22 mouse cellular contexts compared by ENCODE assay signal in genomic region chr7:39896918-39897317, GRCm38 (mm10).
DNase-seq lines count a peak whose midpoint lies in the region; ATAC-seq and TF ChIP-seq lines count a peak whose summit lies in the region.
"Had no signal": no experiment of that assay in that cellular context is flagged by ENCODE, and none has a peak within 500 bp of the region (broad histone marks: within the 10 kb centered on the region; RNA-seq: fewer than 3 reads in every experiment).

No protein-coding gene starts in this region.

- no peak overlapping the region for H3K4me3 ChIP-seq in left cerebral cortex, adult 2 months
- H3K4me3 ChIP-seq in midbrain, embryonic 16.5 days (ENCODE audit: low read depth, low read length), result no peak overlapping the region
- H3K4me3 ChIP-seq: embryonic facial prominence, embryonic 10.5 days; forebrain, embryonic 13.5 days; heart, embryonic 15.5 days; hindbrain, embryonic 13.5 days had no signal

- H3K9me3 ChIP-seq in midbrain, embryonic 16.5 days (replicated peaks; ENCODE audit: control insufficient read depth, low read length, poor library complexity, severe bottlenecking), result no peaks in the 10 kb centered on the region
- H3K9me3 ChIP-seq: embryonic facial prominence, embryonic 10.5 days; forebrain, embryonic 13.5 days; heart, embryonic 15.5 days; hindbrain, embryonic 13.5 days had no signal

- H3K4me1 ChIP-seq in midbrain, embryonic 16.5 days (ENCODE audit: control insufficient read depth, insufficient read depth, low read length), result no peaks in the 10 kb centered on the region
- H3K4me1 ChIP-seq: embryonic facial prominence, embryonic 10.5 days; heart, embryonic 15.5 days; hindbrain, embryonic 13.5 days had no signal

- 80% methylated on average over 2 of the region's 2 CpGs for WGBS in midbrain, embryonic 16.5 days

- ATAC-seq in midbrain, embryonic 16.5 days, result no peak
- ATAC-seq: forebrain, embryonic 13.5 days; forebrain, postnatal 0 days; hindbrain, postnatal 0 days had no signal

- H3K27me3 ChIP-seq in midbrain, embryonic 16.5 days (ENCODE audit: control insufficient read depth, insufficient read depth, low read depth, low read length), result no peaks in the 10 kb centered on the region
- H3K27me3 ChIP-seq: CH12.LX; forebrain, embryonic 13.5 days; heart, embryonic 15.5 days; hindbrain, embryonic 13.5 days had no signal

- peak; percentile 1 to 19 for DNase-seq in frontal cortex, postnatal 36 days (ENCODE audit: low spot score in 2 of 2)
- no peak for DNase-seq in frontal cortex, postnatal 10 days (ENCODE audit: low spot score in 2 of 2)
- DNase-seq in left cerebral cortex, adult 2 months (ENCODE audit: extremely low spot score in 1 of 2, low spot score in 2 of 2), result no peak
- DNase-seq in left cerebral cortex, adult 8-10 months (ENCODE audit: low spot score in 2 of 2), result no peak
- peak; percentile 8 to 10 for DNase-seq in right cerebral cortex, adult 2 months (ENCODE audit: low spot score in 2 of 2)
- DNase-seq in right cerebral cortex, postnatal 25 days, result no peak
- peak; percentile 67 for DNase-seq in telencephalon, adult 2 months (ENCODE audit: low read depth, low spot score)
- DNase-seq: adrenal gland, adult 2 months; adrenal gland, postnatal 25 days; cerebellum, adult 2 months; cerebellum, postnatal 10 days; forebrain, postnatal 0 days; heart, adult 18-20 months; heart, postnatal 14 days had no signal

- no peak for TF ChIP-seq CTCF in left cerebral cortex, adult 2 months (IDR thresholded peaks at IDR 0.05)

- no peaks in the 10 kb centered on the region for H3K36me3 ChIP-seq in midbrain, embryonic 16.5 days (ENCODE audit: control insufficient read depth, insufficient read depth, low read length)
- H3K36me3 ChIP-seq: embryonic facial prominence, embryonic 10.5 days; heart, embryonic 15.5 days; hindbrain, embryonic 13.5 days had no signal

- H3K4me2 ChIP-seq in midbrain, embryonic 16.5 days (ENCODE audit: low read length), result no peak overlapping the region
- H3K4me2 ChIP-seq: forebrain, embryonic 13.5 days; heart, embryonic 11.5 days; heart, embryonic 15.5 days; hindbrain, embryonic 13.5 days had no signal

- peak overlapping the region; percentile 44; the same call in 1 of the 2 replicates for H3K27ac ChIP-seq in left cerebral cortex, adult 2 months
- H3K27ac ChIP-seq in midbrain, embryonic 16.5 days (ENCODE audit: low read length), result no peak overlapping the region
- H3K27ac ChIP-seq: embryonic facial prominence, embryonic 10.5 days; forebrain, embryonic 13.5 days; heart, embryonic 15.5 days; hindbrain, embryonic 13.5 days; hindbrain, postnatal 0 days had no signal

- H3K9ac ChIP-seq in midbrain, embryonic 16.5 days (ENCODE audit: low read depth, low read length), result no peak overlapping the region
- H3K9ac ChIP-seq: forebrain, embryonic 13.5 days; forebrain, postnatal 0 days; heart, embryonic 15.5 days; hindbrain, embryonic 13.5 days had no signal

- intact Hi-C loops in left cerebral cortex, adult 2 months (cut with DNase I), result no loop called here

Comparison
In these comparisons a context has a peak if more than half of its experiments do, and no peak if none do; other contexts are left out.
1. DNase-seq: peak in frontal cortex, postnatal 36 days (2 of 2), right cerebral cortex, adult 2 months (2 of 2) and telencephalon, adult 2 months (single experiment); none in frontal cortex, postnatal 10 days (0 of 2), left cerebral cortex, adult 2 months (0 of 2), left cerebral cortex, adult 8-10 months (0 of 2) and right cerebral cortex, postnatal 25 days (single experiment).